Mouse (Mus musculus) Patski (cell line): ENCODE data around the gene Arhgef12. TPM values are rescaled to one million over a fixed set of nuclear protein-coding genes. Genes with fewer than 3 reads are reported as not detected.

ENCODE experiments used
- ATAC-seq: fragments of 100-300 bp; one replicate; pipeline ENCODE4 v1.8.0; 2021
- CTCF ChIA-PET: fragments of 350-600 bp; sonication (Branson Sonifier 250); formaldehyde crosslinking; loops from one replicate; lab custom pipeline; 2022; ENCODE audit warnings: inconsistent platforms; lab: Charles Lee
- POLR2A ChIA-PET: fragments of 350-600 bp; sonication (Branson Sonifier 250); formaldehyde crosslinking; loops from one replicate; lab custom pipeline; 2022; ENCODE audit warnings: antibody characterized with exemption, inconsistent platforms; lab: Charles Lee
- DNase-seq: peaks from one replicate; pipeline ENCODE4 v3.0.0-alpha.2; 2011; ENCODE audit warnings: low read depth, low spot score
- H3K27me3 ChIP-seq: fragments of 371-371 bp; one replicate; pipeline ENCODE4 v1.5.1; 2021
- CTCF ChIP-seq: fragments of 100-300 bp; IDR thresholded peaks from one replicate; pipeline ENCODE4 v1.5.1; 2021
- in situ Hi-C: fragments of 300-500 bp; cut with MboI; formaldehyde crosslinking; loops from 3 replicates; pipeline ENCODE4 v1.11.1; 2018; ENCODE audit warnings: low pct_unique_long_range_greater_than_20kb, mixed read lengths
- polyA plus RNA-seq: library from polyadenylated mRNA; unstranded; gene quantifications from one replicate; pipeline ENCODE4 v1.2.3, GENCODE M21; 2021

Arhgef12 gene
- polyA plus RNA-seq, 1 experiment from 2014 or later: 91.2 TPM

- CTCF ChIA-PET: interaction anchor here (1.0 to 1.2 kb wide), 2 partner anchors 20 to 85 kb away, joined by 3 read pairs; partner anchors contain the start of gene Arhgef12
- POLR2A ChIA-PET: no interaction called here
- in situ Hi-C loops: no loop called here
- TF ChIP-seq CTCF: no peak
- ATAC-seq: no peak
- no peak for DNase-seq
- no peaks in the 10 kb centered on the region for H3K27me3 ChIP-seq
Measured at GRCm38 (mm10) chr9:43021515-43022251, 85.4 kb downstream of the Arhgef12 start.

DNA sequence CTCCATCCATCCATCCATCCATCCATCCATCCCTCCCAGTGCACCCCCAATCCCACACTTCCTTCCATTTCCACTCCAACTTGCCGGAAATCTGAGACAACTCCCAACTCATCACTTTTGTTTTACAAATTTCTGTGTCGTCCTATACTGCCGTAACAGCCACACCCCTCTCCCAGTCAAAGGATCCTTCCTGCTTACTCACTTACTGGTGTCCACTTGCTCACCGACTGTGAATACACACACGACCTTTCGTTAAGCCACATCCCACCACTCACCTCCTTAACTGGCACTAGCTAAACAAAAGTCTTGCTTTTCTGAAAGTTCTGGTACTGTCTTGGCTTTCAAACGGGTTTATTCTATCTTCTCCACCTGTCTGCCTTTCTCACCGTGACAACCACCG, 87.4 kb downstream of the Arhgef12 start:
- ChIA-PET CTCF (no interaction called here), POLR2A (no interaction called here)
- ATAC-seq: no peak
- no peak for DNase-seq
- in situ Hi-C loops: no loop called here
- H3K27me3 ChIP-seq: no peaks in the 10 kb centered on the region
- TF ChIP-seq CTCF: no peak

GRCm38 (mm10) chr9:43015786-43016185, 91.3 kb downstream of the Arhgef12 start:
- DNase-seq: no peak
- ChIA-PET CTCF (interaction anchor here (0.8 to 1.5 kb wide), 6 partner anchors 10 to 92 kb away, joined by 4 to 7 read pairs (median 4); partner anchors contain the start of gene Arhgef12), POLR2A (interaction anchor here (0.6 to 1.1 kb wide), 3 partner anchors 14 to 89 kb away, joined by 3 to 4 read pairs (median 3); no protein-coding TSS in a partner anchor)
- H3K27me3 ChIP-seq: no peaks in the 10 kb centered on the region
- peak; percentile 73 for TF ChIP-seq CTCF
- in situ Hi-C loops: no loop called here
- ATAC-seq: peak; percentile 61

DNA sequence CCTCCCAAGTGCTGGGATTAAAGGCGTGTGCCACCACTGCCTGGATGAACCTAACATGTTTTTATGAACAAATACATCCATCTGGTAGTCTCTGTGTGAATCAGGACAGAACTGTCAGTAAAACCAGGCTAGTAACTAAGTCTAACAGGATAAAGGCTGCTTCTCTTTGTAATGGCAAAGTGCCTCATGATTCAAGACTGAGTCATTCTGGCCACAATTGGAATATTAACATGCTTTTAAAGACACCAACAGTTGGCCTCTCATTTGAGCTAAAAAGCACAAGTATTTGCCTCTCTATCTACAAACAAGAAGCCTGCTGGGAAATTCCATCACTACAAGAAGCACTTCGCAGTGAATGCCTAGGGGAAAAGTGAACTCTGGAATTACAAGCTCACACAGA, 91.7 kb downstream of the Arhgef12 start:
- CTCF ChIA-PET: interaction anchor here (0.8 to 1.5 kb wide), 6 partner anchors 9 to 92 kb away, joined by 4 to 7 read pairs (median 4); partner anchors contain the start of gene Arhgef12
- no peaks in the 10 kb centered on the region for H3K27me3 ChIP-seq
- ATAC-seq: peak; percentile 76
- TF ChIP-seq CTCF: no peak
- POLR2A ChIA-PET: interaction anchor here (0.6 to 1.1 kb wide), 2 partner anchors 13 to 75 kb away, joined by 3 to 4 read pairs; no protein-coding TSS in a partner anchor
- in situ Hi-C loops: no loop called here
- DNase-seq: peak; percentile 73

- ATAC-seq (no peak), DNase-seq (no peak)
- ChIA-PET CTCF (interaction anchor here (0.9 to 1.5 kb wide), 4 partner anchors 9 to 18 kb away, joined by 4 to 7 read pairs (median 6); no protein-coding TSS in a partner anchor), POLR2A (no interaction called here)
- in situ Hi-C loops: no loop called here
- no peaks in the 10 kb centered on the region for H3K27me3 ChIP-seq
- TF ChIP-seq CTCF: no peak
Measured at GRCm38 (mm10) chr9:43014886-43015285, 92.2 kb downstream of the Arhgef12 start.

GRCm38 (mm10) chr9:43012541-43012940, 94.5 kb downstream of the Arhgef12 start:
- in situ Hi-C loops: no loop called here
- POLR2A ChIA-PET: interaction anchor here (0.6 kb wide), 1 partner anchor 92 kb away, joined by 3 read pairs; no protein-coding TSS in a partner anchor
- CTCF ChIA-PET: interaction anchor here (0.9 kb wide), 2 partner anchors 29 to 87 kb away, joined by 3 read pairs; no protein-coding TSS in a partner anchor
- no peak for TF ChIP-seq CTCF
- ATAC-seq (no peak), DNase-seq (no peak)
- no peaks in the 10 kb centered on the region for H3K27me3 ChIP-seq

DNA sequence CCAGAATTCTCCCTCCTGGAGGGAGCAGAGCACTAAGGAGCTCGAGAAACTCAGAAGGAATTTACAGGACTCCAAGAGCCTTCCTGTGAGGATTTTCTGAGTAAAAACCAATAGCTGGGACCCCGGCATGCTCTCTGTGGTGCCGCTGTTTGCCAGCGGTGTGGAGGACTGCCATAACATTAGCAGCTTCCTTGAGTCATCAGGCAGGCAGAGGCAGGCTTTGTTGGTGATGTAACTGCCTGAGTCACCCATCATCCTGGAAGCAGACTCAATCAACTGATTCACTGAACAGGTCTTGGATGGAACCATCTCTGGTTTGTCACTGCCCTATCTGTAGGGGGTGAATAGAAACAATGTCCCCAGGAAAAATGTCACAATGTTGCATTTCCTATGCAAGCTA, 96.0 kb downstream of the Arhgef12 start:
- in situ Hi-C loops: no loop called here
- peak; percentile 82 for ATAC-seq
- ChIA-PET CTCF (interaction anchor here (0.8 to 1.2 kb wide), 5 partner anchors 9 to 104 kb away, joined by 3 to 4 read pairs (median 4); partner anchors contain the start of gene Arhgef12), POLR2A (no interaction called here)
- no peak for TF ChIP-seq CTCF
- no peaks in the 10 kb centered on the region for H3K27me3 ChIP-seq
- DNase-seq: no peak

- H3K27me3 ChIP-seq: no peaks in the 10 kb centered on the region
- in situ Hi-C loops: loop anchor here (5.0 to 10.0 kb wide), 3 partner anchors 103 to 281 kb away; partner anchors contain the start of genes Arhgef12 and Pou2f3
- POLR2A ChIA-PET: no interaction called here
- DNase-seq: no peak
- no peak for ATAC-seq
- TF ChIP-seq CTCF: no peak
- CTCF ChIA-PET: no interaction called here
Measured at GRCm38 (mm10) chr9:43003881-43004280, 103.2 kb downstream of the Arhgef12 start.

DNA sequence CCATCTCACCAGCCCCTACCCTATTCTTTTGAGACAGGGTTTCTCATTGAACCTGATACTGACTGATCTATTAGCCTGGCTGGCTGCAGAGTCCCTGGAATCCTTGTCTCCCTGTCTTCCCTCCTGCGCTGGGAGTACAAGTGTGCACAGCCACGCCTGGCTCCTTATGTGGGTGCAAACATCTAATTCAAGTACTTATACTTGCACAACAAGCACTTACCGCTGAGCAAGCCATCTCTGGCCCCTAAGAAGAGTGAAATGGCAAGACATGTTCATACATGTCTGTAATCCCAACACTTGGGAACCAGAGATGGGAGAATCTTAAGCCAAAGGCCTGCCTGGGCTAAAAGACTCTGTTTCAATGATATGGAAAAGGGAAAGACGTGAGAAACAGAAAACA, 104.0 kb downstream of the Arhgef12 start:
- in situ Hi-C loops: loop anchor here (5.0 to 10.0 kb wide), 3 partner anchors 104 to 282 kb away; partner anchors contain the start of genes Arhgef12 and Pou2f3
- ATAC-seq: no peak
- no peaks in the 10 kb centered on the region for H3K27me3 ChIP-seq
- TF ChIP-seq CTCF: no peak
- no peak for DNase-seq
- POLR2A ChIA-PET: no interaction called here
- CTCF ChIA-PET: no interaction called here

- in situ Hi-C loops: loop anchor here (5.0 to 10.0 kb wide), 3 partner anchors 107 to 284 kb away; partner anchors contain the start of genes Arhgef12 and Pou2f3
- H3K27me3 ChIP-seq: no peaks in the 10 kb centered on the region
- no peak for TF ChIP-seq CTCF
- ATAC-seq: no peak
- no peak for DNase-seq
- ChIA-PET POLR2A (interaction anchor here (0.6 kb wide), 1 partner anchor 91 kb away, joined by 4 read pairs; no protein-coding TSS in a partner anchor), CTCF (interaction anchor here (0.7 to 4.4 kb wide), 10 partner anchors 10 to 210 kb away, joined by 3 to 32 read pairs (median 4); partner anchors contain the start of genes Arhgef12, Pou2f3 and Tmem136)
Measured at GRCm38 (mm10) chr9:43000595-43001250, 106.3 kb downstream of the Arhgef12 start.
